Mouse (Mus musculus) stomach, postnatal 0 days (tissue): ENCODE measurements around the gene Fcgrt.
A peak's percentile ranks its signal among the peaks of the same experiment; 100 is the strongest.

Experiments used
- CTCF ChIP-seq: IDR thresholded peaks from 2 replicates; pipeline ENCODE4 v1.5.1; 2016; ENCODE audit warnings: antibody characterized with exemption, low read depth, mild to moderate bottlenecking, moderate library complexity
- EP300 ChIP-seq: optimal IDR thresholded peaks from 2 replicates; pipeline ENCODE3; 2016; ENCODE audit warnings: antibody characterized with exemption

GRCm38 (mm10) chr7:45128624-45129246, 25.1 kb upstream of the Fcgrt start, which contains the start of gene Rpl13a:
- TF ChIP-seq CTCF (peak; percentile 91), EP300 (peak; percentile 75)
